Mouse (Mus musculus): ENCODE measurements around the gene Pnck. TPM values are rescaled to one million over a fixed set of nuclear protein-coding genes. Genes with fewer than 3 reads are reported as not detected.

The Pnck gene
- polyA plus RNA-seq, 1 experiment from 2014 or later: 109 TPM

DNA sequence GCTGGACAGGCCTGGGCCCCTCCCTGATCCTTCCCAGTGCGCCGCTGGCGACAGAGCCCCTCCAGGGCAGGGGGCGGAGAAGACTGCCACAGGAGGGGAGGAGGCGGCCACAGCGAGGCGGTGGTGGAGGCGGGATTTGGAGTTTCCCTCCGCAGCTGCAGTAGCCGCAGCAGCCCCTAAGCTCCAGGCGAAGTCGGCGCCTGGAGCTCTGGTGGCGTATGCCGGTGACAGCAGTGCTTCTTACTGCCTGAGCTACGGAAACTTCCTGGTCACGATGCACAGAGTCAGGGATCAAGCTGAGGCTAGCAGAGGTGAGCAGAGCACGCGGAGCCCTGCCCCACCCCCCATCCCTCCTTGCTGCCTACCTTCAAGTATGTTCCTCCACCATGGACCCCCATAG lies 24.5 kb downstream of the Pnck start:
- H3K9me3 ChIP-seq: no peaks in the 10 kb centered on the region
- no peaks in the 10 kb centered on the region for H3K36me3 ChIP-seq
- whole genome bisulfite sequencing: 10% methylated on average over 16 of the region's 19 CpGs
- peaks cover 24% of the 10 kb centered on the region for H3K27me3 ChIP-seq
- H3K4me1 ChIP-seq: peaks cover 16% of the 10 kb centered on the region
- H3K4me2 ChIP-seq (replicated peaks): peak overlapping the region; percentile 24
- ATAC-seq (replicated peaks): no peak
- peak overlapping the region; percentile 10; the same call in 1 of the 2 replicates for H3K4me3 ChIP-seq
- no peak overlapping the region for H3K27ac ChIP-seq (replicated peaks)
- H3K9ac ChIP-seq (replicated peaks): no peak overlapping the region

GRCm38 (mm10) chrX:73626981-73627380 lies 32.9 kb downstream of the Pnck start:
- Histone ChIP-seq H3K27ac (replicated peaks) (no peak overlapping the region), H3K4me1 (no peaks in the 10 kb centered on the region), H3K27me3 (no peaks in the 10 kb centered on the region), H3K9me3 (no peaks in the 10 kb centered on the region), H3K4me2 (replicated peaks) (no peak overlapping the region), H3K36me3 (no peaks in the 10 kb centered on the region), H3K4me3 (no peak overlapping the region), H3K9ac (replicated peaks) (no peak overlapping the region)
- ATAC-seq (replicated peaks): no peak

- 95% methylated on average over 2 of the region's 2 CpGs for WGBS
- no peak for ATAC-seq (replicated peaks)
These were observed 40.0 kb downstream of the Pnck start for GRCm38 (mm10) chrX:73619890-73620289.

DNA sequence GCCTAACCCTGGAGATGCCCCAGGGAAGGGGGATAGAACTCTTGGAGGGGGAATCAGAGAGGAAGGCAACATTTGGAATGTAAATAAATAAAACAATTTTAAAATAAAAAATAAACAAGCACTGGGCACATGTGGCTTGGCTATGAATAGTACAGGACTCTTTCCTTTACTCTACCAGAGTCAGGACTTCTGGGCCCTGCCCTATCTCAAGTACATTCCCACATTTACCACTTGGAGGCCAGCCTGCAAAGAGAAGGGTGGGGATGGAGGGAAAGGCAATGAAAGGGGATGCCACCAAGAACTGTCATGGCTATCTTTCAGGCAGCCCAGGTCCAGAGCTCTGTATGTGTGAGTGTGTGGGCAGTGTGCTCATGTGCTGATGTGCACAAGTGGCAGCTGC lies 40.5 kb downstream of the Pnck start:
- Histone ChIP-seq H3K9ac (replicated peaks) (no peak overlapping the region), H3K9me3 (no peaks in the 10 kb centered on the region), H3K4me1 (no peaks in the 10 kb centered on the region), H3K4me3 (no peak overlapping the region), H3K36me3 (no peaks in the 10 kb centered on the region), H3K4me2 (replicated peaks) (no peak overlapping the region), H3K27me3 (no peaks in the 10 kb centered on the region), H3K27ac (replicated peaks) (no peak overlapping the region)
- no peak for ATAC-seq (replicated peaks)

More at GRCm38 (mm10) chrX:73619890-73620289, 40.0 kb downstream of the Pnck start:
- Histone ChIP-seq H3K4me3 (no peak overlapping the region), H3K36me3 (no peaks in the 10 kb centered on the region), H3K9me3 (no peaks in the 10 kb centered on the region), H3K4me1 (no peaks in the 10 kb centered on the region), H3K27ac (replicated peaks) (no peak overlapping the region), H3K4me2 (replicated peaks) (no peak overlapping the region), H3K9ac (replicated peaks) (no peak overlapping the region), H3K27me3 (no peaks in the 10 kb centered on the region)

DNA sequence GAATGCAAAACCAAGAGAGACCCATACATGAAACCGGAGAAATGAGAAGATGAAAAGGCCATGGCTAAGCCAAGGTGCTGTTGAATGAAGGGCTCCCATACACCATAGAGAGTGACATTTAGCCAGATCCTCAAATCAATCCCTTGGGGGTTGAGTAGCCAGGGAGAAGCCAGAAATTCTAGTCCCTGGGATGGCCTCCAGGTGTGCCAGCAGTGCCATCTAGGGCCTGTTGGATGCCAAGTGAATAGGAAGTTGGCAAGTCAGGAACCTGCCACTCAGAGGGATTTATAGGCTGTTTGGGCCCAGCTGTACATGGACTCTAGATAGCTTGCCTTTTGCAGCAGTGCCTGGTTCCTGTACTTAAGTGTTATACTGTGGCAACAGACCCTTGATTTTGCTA lies 44.0 kb downstream of the Pnck start:
- H3K36me3 ChIP-seq: no peaks in the 10 kb centered on the region
- 90% methylated on average over 1 of the region's 1 CpGs for WGBS
- no peak for ATAC-seq (replicated peaks)

DNA sequence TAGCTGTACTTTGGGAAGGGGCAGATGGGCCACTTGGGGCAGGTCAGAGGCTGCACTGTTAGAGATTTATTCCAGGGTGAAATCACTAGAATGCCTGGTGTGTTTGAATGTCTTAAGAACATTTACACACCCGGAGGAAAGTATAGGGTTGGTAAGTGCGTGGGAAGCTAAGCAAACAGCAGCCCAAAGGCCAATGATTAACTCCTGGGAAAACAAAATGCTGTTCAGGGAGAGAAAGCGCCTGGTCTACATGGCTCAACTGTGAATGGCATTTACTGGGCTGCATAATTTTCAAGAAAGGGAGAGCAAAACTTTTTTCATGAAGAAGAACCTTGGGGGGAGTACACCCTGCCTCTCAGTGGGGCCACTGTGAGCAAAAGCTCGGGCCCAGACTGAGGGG lies 46.3 kb downstream of the Pnck start:
- no peaks in the 10 kb centered on the region for H3K4me1 ChIP-seq
- H3K36me3 ChIP-seq: no peaks in the 10 kb centered on the region
- H3K4me3 ChIP-seq: no peak overlapping the region
- no peaks in the 10 kb centered on the region for H3K27me3 ChIP-seq
- H3K9ac ChIP-seq (replicated peaks): no peak overlapping the region
- no peak overlapping the region for H3K27ac ChIP-seq (replicated peaks)
- no peak for ATAC-seq (replicated peaks)
- WGBS: 67% methylated on average over 4 of the region's 4 CpGs
- H3K9me3 ChIP-seq: no peaks in the 10 kb centered on the region
- no peak overlapping the region for H3K4me2 ChIP-seq (replicated peaks)

More for the DNA sequence above, 44.0 kb downstream of the Pnck start:
- Histone ChIP-seq H3K4me3 (no peak overlapping the region), H3K4me2 (replicated peaks) (no peak overlapping the region), H3K4me1 (no peaks in the 10 kb centered on the region), H3K9me3 (no peaks in the 10 kb centered on the region), H3K27ac (replicated peaks) (no peak overlapping the region), H3K9ac (replicated peaks) (no peak overlapping the region), H3K27me3 (no peaks in the 10 kb centered on the region)

Other genes with a start within 250 kb of the Pnck start
- gene Zfp92, start 249.0 kb downstream of the Pnck start, polyA plus RNA-seq (2015; fragmentation: Nextera tagmentation; extraction: Ambion mirVana): 0.62 and 0.72 TPM in 2 replicates
- gene Trex2, start 224.8 kb downstream of the Pnck start, polyA plus RNA-seq (2015; fragmentation: Nextera tagmentation; extraction: Ambion mirVana): not detected in 2 replicates
- 58.0 and 61.1 TPM in 2 replicates for gene Haus7, start 201.1 kb downstream of the Pnck start, polyA plus RNA-seq (2015; fragmentation: Nextera tagmentation; extraction: Ambion mirVana)
- 12.8 and 13.4 TPM in 2 replicates for gene Bgn, start 176.5 kb downstream of the Pnck start, polyA plus RNA-seq (2015; fragmentation: Nextera tagmentation; extraction: Ambion mirVana)
- gene Atp2b3, start 157.0 kb downstream of the Pnck start, polyA plus RNA-seq (2015; fragmentation: Nextera tagmentation; extraction: Ambion mirVana): 3.7 and 4.4 TPM in 2 replicates
- gene Dusp9, start 20.7 kb downstream of the Pnck start, polyA plus RNA-seq (2015; fragmentation: Nextera tagmentation; extraction: Ambion mirVana): 0.33 and 0.43 TPM in 2 replicates
- gene Slc6a8, start 13.0 kb upstream of the Pnck start, polyA plus RNA-seq (2015; fragmentation: Nextera tagmentation; extraction: Ambion mirVana): 6.5 and 7.0 TPM in 2 replicates
- gene Bcap31, start 56.1 kb upstream of the Pnck start, polyA plus RNA-seq (2015; fragmentation: Nextera tagmentation; extraction: Ambion mirVana): 98.3 and 101 TPM in 2 replicates
- gene Abcd1, start 56.5 kb upstream of the Pnck start, polyA plus RNA-seq (2015; fragmentation: Nextera tagmentation; extraction: Ambion mirVana): 11.1 and 12.0 TPM in 2 replicates
- gene Plxnb3, start 97.0 kb upstream of the Pnck start, polyA plus RNA-seq (2015; fragmentation: Nextera tagmentation; extraction: Ambion mirVana): 0.14 and 0.15 TPM in 2 replicates
- 1.5 and 1.8 TPM in 2 replicates for gene Srpk3, start 114.3 kb upstream of the Pnck start, polyA plus RNA-seq (2015; fragmentation: Nextera tagmentation; extraction: Ambion mirVana)
- gene Idh3g, start 126.8 kb upstream of the Pnck start, polyA plus RNA-seq (2015; fragmentation: Nextera tagmentation; extraction: Ambion mirVana): 224 and 230 TPM in 2 replicates
- gene Ssr4, start 126.9 kb upstream of the Pnck start, polyA plus RNA-seq (2015; fragmentation: Nextera tagmentation; extraction: Ambion mirVana): 126 and 133 TPM in 2 replicates
- 3.9 and 4.0 TPM in 2 replicates for gene Pdzd4, start 164.9 kb upstream of the Pnck start, polyA plus RNA-seq (2015; fragmentation: Nextera tagmentation; extraction: Ambion mirVana)
- gene Avpr2, start 232.0 kb upstream of the Pnck start, polyA plus RNA-seq (2015; fragmentation: Nextera tagmentation; extraction: Ambion mirVana): 0.23 TPM in 1 of 2 replicates, not detected in the other
- gene L1cam, start 236.0 kb upstream of the Pnck start, polyA plus RNA-seq (2015; fragmentation: Nextera tagmentation; extraction: Ambion mirVana): 66.5 and 78.2 TPM in 2 replicates

Measured in forebrain, embryonic 15.5 days (tissue).